Mouse (Mus musculus) stomach, embryonic 16.5 days (tissue): ENCODE results near the gene Dysf. TPM values are rescaled to one million over a fixed set of nuclear protein-coding genes. Genes with fewer than 3 reads are reported as not detected.
A peak's percentile ranks its signal among the peaks of the same experiment; 100 is the strongest.

Source experiments
- ATAC-seq: fragments of 200-750 bp; cut with Nextera tagmentation; 2 replicates; pipeline ENCODE4 v1.8.0; 2017; ENCODE audit warnings: moderate number of reproducible peaks, moderate TSS enrichment; ENCODE audit not compliant: insufficient read depth, low FRiP score
- H3K27ac ChIP-seq: fragments of 300-500 bp; sonication (generic); 2 replicates; pipeline ENCODE4 v1.5.1; 2014; ENCODE audit warnings: low read length
- H3K27me3 ChIP-seq: fragments of 300-500 bp; sonication (generic); 2 replicates; pipeline ENCODE4 v1.6.1; 2014; ENCODE audit warnings: low read length, control low read depth, mixed read lengths; ENCODE audit not compliant: control insufficient read depth, insufficient read depth
- H3K36me3 ChIP-seq: fragments of 300-500 bp; sonication (generic); 2 replicates; pipeline ENCODE4 v1.6.1; 2014; ENCODE audit warnings: low read length; ENCODE audit not compliant: control insufficient read depth, insufficient read depth
- H3K4me1 ChIP-seq: fragments of 300-500 bp; sonication (generic); 2 replicates; pipeline ENCODE4 v1.6.1; 2014; ENCODE audit warnings: low read length, control low read depth, mixed read lengths; ENCODE audit not compliant: control insufficient read depth, insufficient read depth
- H3K4me2 ChIP-seq: fragments of 300-500 bp; sonication (generic); 2 replicates; pipeline ENCODE4 v1.6.1; 2014; ENCODE audit warnings: low read depth, low read length, mixed read lengths
- H3K4me3 ChIP-seq: fragments of 300-500 bp; sonication (generic); replicated peaks from 2 replicates; pipeline ENCODE4 v1.5.1; 2014; ENCODE audit warnings: mild to moderate bottlenecking, low read length
- H3K9ac ChIP-seq: fragments of 300-500 bp; sonication (generic); 2 replicates; pipeline ENCODE4 v1.6.1; 2014; ENCODE audit warnings: low read length
- H3K9me3 ChIP-seq: fragments of 300-500 bp; sonication (generic); replicated peaks from 2 replicates; pipeline ENCODE4 v1.6.1; 2016; ENCODE audit warnings: low read length, control low read depth; ENCODE audit not compliant: control insufficient read depth
- WGBS: fragments of 180-500 bp; shearing (Covaris S2); extraction: QIAGEN DNeasy Blood & Tissue Kit; methylation state at CpG from one replicate; pipeline ENCODE4 v1.1.7; 2014; 5-methylcytosine and 5-hydroxymethylcytosine counted together
- polyA plus RNA-seq: library from polyadenylated mRNA; unstranded; fragments of >200 nt; fragmentation: Nextera tagmentation; extraction: Ambion mirVana; gene quantifications from 2 replicates; pipeline ENCODE4 v1.2.1, GENCODE M21; 2015

Dysf gene
- polyA plus RNA-seq, 1 experiment from 2014 or later: 9.6 TPM

- WGBS: 82% methylated on average over 11 of the region's 11 CpGs
These were observed 128.0 kb downstream of the Dysf start for GRCm38 (mm10) chr6:84136345-84136744.

GRCm38 (mm10) chr6:84139932-84140331, 131.5 kb downstream of the Dysf start:
- Histone ChIP-seq H3K36me3 (no peaks in the 10 kb centered on the region), H3K4me1 (peaks cover 6% of the 10 kb centered on the region), H3K4me2 (no peak overlapping the region), H3K27me3 (no peaks in the 10 kb centered on the region), H3K9ac (no peak overlapping the region), H3K9me3 (no peaks in the 10 kb centered on the region), H3K4me3 (no peak overlapping the region), H3K27ac (no peak overlapping the region)
- no peak for ATAC-seq
- 72% methylated on average over 14 of the region's 14 CpGs for WGBS

More at GRCm38 (mm10) chr6:84136345-84136744, 128.0 kb downstream of the Dysf start:
- Histone ChIP-seq H3K4me2 (no peak overlapping the region), H3K4me1 (peaks cover 15% of the 10 kb centered on the region), H3K27me3 (no peaks in the 10 kb centered on the region), H3K9ac (no peak overlapping the region), H3K4me3 (no peak overlapping the region), H3K36me3 (no peaks in the 10 kb centered on the region), H3K9me3 (no peaks in the 10 kb centered on the region), H3K27ac (no peak overlapping the region)
- no peak for ATAC-seq

GRCm38 (mm10) chr6:84142481-84142880, 134.1 kb downstream of the Dysf start:
- H3K9me3 ChIP-seq: no peaks in the 10 kb centered on the region
- 47% methylated on average over 9 of the region's 9 CpGs for WGBS
- H3K27me3 ChIP-seq: no peaks in the 10 kb centered on the region
- no peak overlapping the region for H3K9ac ChIP-seq
- ATAC-seq: peak; percentile 59
- no peaks in the 10 kb centered on the region for H3K36me3 ChIP-seq
- H3K4me1 ChIP-seq: 0 out of 2 replicates have a peak, but pooled peaks cover 3% of the 10 kb centered on the region
- 0 out of 2 replicates have a peak overlapping the region, but pooled peaks have one; percentile 1 for H3K27ac ChIP-seq
- no peak overlapping the region for H3K4me3 ChIP-seq
- H3K4me2 ChIP-seq: no peak overlapping the region

GRCm38 (mm10) chr6:84143328-84143727, 134.9 kb downstream of the Dysf start:
- Histone ChIP-seq H3K9me3 (no peaks in the 10 kb centered on the region), H3K36me3 (no peaks in the 10 kb centered on the region), H3K27me3 (no peaks in the 10 kb centered on the region), H3K4me1 (0 out of 2 replicates have a peak, but pooled peaks cover 3% of the 10 kb centered on the region), H3K9ac (no peak overlapping the region), H3K4me2 (no peak overlapping the region), H3K27ac (no peak overlapping the region), H3K4me3 (no peak overlapping the region)
- ATAC-seq: no peak
- WGBS: 78% methylated on average over 1 of the region's 1 CpGs

- H3K9me3 ChIP-seq: no peaks in the 10 kb centered on the region
- H3K36me3 ChIP-seq: no peaks in the 10 kb centered on the region
- WGBS: 81% methylated on average over 4 of the region's 4 CpGs
- 0 out of 2 replicates have a peak, but pooled peaks cover 3% of the 10 kb centered on the region for H3K4me1 ChIP-seq
- H3K27ac ChIP-seq: no peak overlapping the region
- ATAC-seq: no peak
- no peak overlapping the region for H3K9ac ChIP-seq
- H3K4me2 ChIP-seq: no peak overlapping the region
- no peak overlapping the region for H3K4me3 ChIP-seq
- H3K27me3 ChIP-seq: no peaks in the 10 kb centered on the region
These were observed 136.0 kb downstream of the Dysf start for GRCm38 (mm10) chr6:84144393-84144792.

- ATAC-seq: no peak
- H3K4me3 ChIP-seq: no peak overlapping the region
- H3K4me1 ChIP-seq: 0 out of 2 replicates have a peak, but pooled peaks cover 3% of the 10 kb centered on the region
- no peak overlapping the region for H3K4me2 ChIP-seq
- 81% methylated on average over 13 of the region's 13 CpGs for WGBS
- H3K27me3 ChIP-seq: no peaks in the 10 kb centered on the region
- H3K27ac ChIP-seq: no peak overlapping the region
- H3K9ac ChIP-seq: no peak overlapping the region
- no peaks in the 10 kb centered on the region for H3K36me3 ChIP-seq
- H3K9me3 ChIP-seq: no peaks in the 10 kb centered on the region
These were observed 139.0 kb downstream of the Dysf start for GRCm38 (mm10) chr6:84147206-84148004.

GRCm38 (mm10) chr6:84148470-84148869, 140.1 kb downstream of the Dysf start:
- H3K4me1 ChIP-seq: no peaks in the 10 kb centered on the region
- no peak for ATAC-seq
- no peak overlapping the region for H3K4me2 ChIP-seq
- 64% methylated on average over 6 of the region's 6 CpGs for WGBS
- H3K27ac ChIP-seq: no peak overlapping the region
- H3K9ac ChIP-seq: no peak overlapping the region
- no peak overlapping the region for H3K4me3 ChIP-seq
- H3K27me3 ChIP-seq: no peaks in the 10 kb centered on the region
- H3K36me3 ChIP-seq: no peaks in the 10 kb centered on the region
- H3K9me3 ChIP-seq: no peaks in the 10 kb centered on the region

GRCm38 (mm10) chr6:84154508-84154907, 146.1 kb downstream of the Dysf start:
- no peak overlapping the region for H3K4me3 ChIP-seq
- ATAC-seq: no peak
- H3K27ac ChIP-seq: no peak overlapping the region
- no peaks in the 10 kb centered on the region for H3K4me1 ChIP-seq
- no peak overlapping the region for H3K4me2 ChIP-seq
- no peaks in the 10 kb centered on the region for H3K36me3 ChIP-seq
- H3K27me3 ChIP-seq: no peaks in the 10 kb centered on the region
- no peak overlapping the region for H3K9ac ChIP-seq
- H3K9me3 ChIP-seq: no peaks in the 10 kb centered on the region
- 81% methylated on average over 2 of the region's 2 CpGs for WGBS

GRCm38 (mm10) chr6:84155765-84156164, 147.4 kb downstream of the Dysf start:
- H3K36me3 ChIP-seq: no peaks in the 10 kb centered on the region
- H3K9me3 ChIP-seq: no peaks in the 10 kb centered on the region
- H3K27ac ChIP-seq: no peak overlapping the region
- WGBS: 63% methylated on average over 3 of the region's 3 CpGs
- H3K4me1 ChIP-seq: no peaks in the 10 kb centered on the region
- no peak overlapping the region for H3K4me3 ChIP-seq
- ATAC-seq: no peak
- no peak overlapping the region for H3K4me2 ChIP-seq
- H3K9ac ChIP-seq: no peak overlapping the region
- no peaks in the 10 kb centered on the region for H3K27me3 ChIP-seq
